Mouse (Mus musculus): ENCODE results near the gene Aurkc.
"Not testable (repeated sequence)": the region's sequence is repeated elsewhere in the genome, so short reads cannot be mapped to it uniquely, and the experiment has no call there.

Gene Aurkc

GRCm38 (mm10) chr7:6995251-6995650, at the start of gene Aurkc:
Aurkc (plus strand) TSS chr7:6995300.
- DNase-seq (ENCODE audit: low read depth, low spot score) = not testable (repeated sequence)

- not testable (repeated sequence) for DNase-seq (ENCODE audit: low read depth, low spot score)
These were observed 47.0 kb upstream of the Aurkc start for GRCm38 (mm10) chr7:6948061-6948460.

GRCm38 (mm10) chr7:6956576-6956975, 38.5 kb upstream of the Aurkc start:
- no peak for DNase-seq (ENCODE audit: low read depth, low spot score)

GRCm38 (mm10) chr7:6958574-6958973, 36.5 kb upstream of the Aurkc start:
- DNase-seq (ENCODE audit: low read depth, low spot score) = no peak

GRCm38 (mm10) chr7:6973566-6973965, 21.5 kb upstream of the Aurkc start:
- no peak for DNase-seq (ENCODE audit: low read depth, low spot score)

GRCm38 (mm10) chr7:6976890-6977289, 18.2 kb upstream of the Aurkc start:
- DNase-seq (ENCODE audit: low read depth, low spot score) = no peak

- DNase-seq (ENCODE audit: low read depth, low spot score) = not testable (repeated sequence)
These were observed 3.8 kb downstream of the Aurkc start for GRCm38 (mm10) chr7:6998914-6999313.

- not testable (repeated sequence) for DNase-seq (ENCODE audit: low read depth, low spot score)
These were observed 10.3 kb downstream of the Aurkc start for GRCm38 (mm10) chr7:7005441-7005840.

GRCm38 (mm10) chr7:7027445-7027844, 32.3 kb downstream of the Aurkc start:
- no peak for DNase-seq (ENCODE audit: low read depth, low spot score)

GRCm38 (mm10) chr7:7049659-7050320, 54.7 kb downstream of the Aurkc start:
- not testable (repeated sequence) for DNase-seq (ENCODE audit: low read depth, low spot score)

Data from 3T3-L1 (cell line).